Mouse (Mus musculus): ENCODE results near the gene Prima1.

Prima1 gene

DNA sequence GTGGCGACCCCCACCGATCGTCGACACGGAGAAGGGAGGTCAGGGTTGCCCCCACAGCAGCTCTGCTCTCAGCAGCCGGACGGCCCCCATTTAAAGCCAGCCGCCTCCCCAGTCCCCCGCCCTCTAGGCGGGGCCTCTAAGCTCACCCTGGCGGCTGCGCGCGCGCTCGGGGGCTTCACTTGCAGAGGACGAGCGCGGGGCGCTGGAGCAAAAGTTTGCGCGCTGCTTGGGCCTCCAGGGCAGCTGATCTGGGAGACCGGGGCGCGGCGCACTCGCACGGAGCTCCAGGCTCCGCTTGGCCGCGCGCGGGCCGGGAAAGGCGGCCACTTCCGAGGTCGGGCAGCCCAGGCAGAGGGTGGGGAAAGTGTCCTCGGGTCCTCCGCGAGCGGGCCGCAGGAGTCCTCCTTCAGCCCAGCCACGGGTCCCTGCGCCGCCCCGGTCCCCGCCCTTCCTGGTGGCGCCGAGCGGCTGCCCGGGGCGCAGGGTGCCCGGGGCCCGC lies at the start of gene Prima1:
Gene Prima1, minus strand, starts transcription at position 68 of the 499 bp plus-strand sequence.
- DNase-seq (ENCODE audit: low spot score), result no peak

DNA sequence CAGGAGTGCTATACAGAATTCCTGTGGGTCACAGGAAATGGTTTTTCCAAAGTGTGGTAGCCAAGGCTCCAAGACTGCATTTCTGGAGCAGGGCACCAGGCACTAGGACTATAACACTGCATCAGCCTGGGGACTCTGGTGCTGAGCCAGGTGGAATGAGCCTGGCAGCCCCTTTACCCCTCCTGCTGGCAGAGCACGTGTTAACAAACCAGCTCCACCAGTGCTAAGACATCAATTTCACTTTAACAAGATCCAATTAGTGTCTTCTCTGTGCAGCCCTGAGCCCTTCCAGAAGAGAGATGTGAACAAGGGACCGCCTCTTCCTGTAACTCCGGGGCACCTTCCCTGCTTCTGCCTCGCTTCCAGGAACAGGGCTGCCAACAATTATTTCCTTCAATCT lies 45.3 kb upstream of the Prima1 start:
- no peak for DNase-seq (ENCODE audit: low spot score)

DNA sequence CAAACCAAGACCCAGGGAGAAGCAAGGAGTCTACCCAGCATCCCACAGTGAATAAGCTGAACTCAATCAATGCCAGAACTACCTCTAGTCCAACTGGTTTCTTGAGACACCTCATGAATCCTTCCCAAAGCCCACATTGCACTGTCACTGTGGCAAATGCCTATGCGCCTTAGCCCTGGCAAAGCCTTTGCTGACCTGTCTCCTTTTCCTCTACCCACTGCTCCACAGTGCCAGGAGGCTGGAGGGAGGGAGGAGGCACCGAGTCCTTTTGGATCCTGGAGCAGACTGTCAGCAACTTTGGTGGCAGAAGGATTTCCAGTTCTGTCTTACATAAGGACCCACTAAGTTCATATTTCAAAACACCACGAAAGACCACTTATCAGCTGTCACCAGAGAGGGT lies 41.5 kb upstream of the Prima1 start:
- DNase-seq (ENCODE audit: low spot score), result no peak

DNA sequence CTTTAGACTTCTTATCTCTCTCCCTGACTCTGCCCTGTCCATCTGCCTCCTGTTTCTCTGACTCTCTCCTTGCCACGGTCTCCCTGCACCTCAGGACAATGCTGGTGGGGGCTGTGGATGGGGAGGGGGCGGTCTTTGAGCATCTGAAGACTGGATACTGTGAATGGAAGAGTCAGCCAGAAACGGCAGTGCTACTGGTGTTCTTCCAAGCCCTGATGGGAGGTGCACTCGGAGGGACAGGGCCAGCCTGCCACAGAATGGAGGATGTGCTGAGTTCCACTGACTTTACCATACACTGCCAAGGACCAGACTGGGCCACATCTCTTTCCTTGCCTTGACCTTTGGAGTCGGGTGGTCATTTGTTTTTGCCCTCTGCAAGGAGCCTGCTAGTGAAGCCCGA lies 41.0 kb upstream of the Prima1 start:
- no peak for DNase-seq (ENCODE audit: low spot score)

DNA sequence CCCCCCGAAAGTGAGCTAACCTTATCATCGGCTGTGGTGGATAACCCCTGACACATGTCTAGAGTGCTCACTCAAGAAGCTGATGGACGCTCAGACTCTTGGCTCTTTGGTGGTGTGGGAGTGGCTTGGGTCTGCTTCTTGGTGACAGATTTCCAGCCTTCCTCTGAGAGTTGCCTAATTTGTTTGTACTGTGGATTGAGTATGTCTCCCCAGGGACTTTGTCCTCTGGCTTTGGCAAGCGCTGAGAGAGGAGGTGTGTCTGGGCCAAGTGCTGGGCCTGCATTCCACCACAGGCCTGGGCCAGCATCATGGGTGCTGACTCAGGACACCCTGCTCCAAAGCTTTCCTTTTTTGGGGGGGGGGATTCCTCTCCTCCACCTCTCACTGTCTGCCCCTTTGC lies 40.0 kb upstream of the Prima1 start:
- no peak for DNase-seq (ENCODE audit: low spot score)

DNA sequence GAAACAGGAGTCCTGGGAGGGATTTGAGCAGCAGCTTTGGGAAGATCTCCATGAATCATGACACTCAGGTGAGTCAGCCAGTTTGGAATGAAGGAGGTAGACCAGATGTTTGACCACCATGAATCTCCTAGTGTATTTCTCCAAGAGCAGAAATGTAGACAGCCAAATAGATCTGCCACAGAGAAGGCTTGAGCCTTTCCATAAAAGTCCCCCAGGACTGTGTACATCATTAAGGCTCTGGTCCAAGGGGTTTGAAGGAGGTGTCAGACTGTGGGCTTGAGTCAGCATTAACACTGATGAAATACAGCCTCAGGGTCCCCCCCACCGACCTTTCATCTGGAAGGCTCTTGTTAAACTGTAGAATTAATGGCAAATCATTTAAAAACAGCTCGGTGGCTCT lies 39.5 kb upstream of the Prima1 start:
- DNase-seq (ENCODE audit: low spot score), result no peak

DNA sequence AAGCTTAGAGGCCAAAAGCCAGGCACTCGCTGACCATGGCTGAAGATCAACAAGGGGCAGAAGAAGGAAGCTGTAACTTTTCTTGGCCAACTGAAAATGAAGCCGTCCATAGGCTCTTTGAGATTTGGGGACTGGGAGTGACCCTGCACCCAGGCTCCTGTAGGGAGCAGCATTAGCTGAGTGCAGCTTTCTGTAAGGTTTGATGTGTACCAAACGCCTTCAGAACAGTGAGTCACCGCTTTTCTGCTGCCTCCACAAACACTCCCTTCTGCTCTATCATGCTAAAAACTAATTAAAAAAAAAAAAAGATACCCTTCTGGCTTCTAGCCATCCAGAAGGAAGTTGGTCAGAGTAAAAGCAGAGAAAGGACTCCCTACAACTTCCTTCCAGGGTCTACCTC lies 34.5 kb upstream of the Prima1 start:
- DNase-seq (ENCODE audit: low spot score), result no peak

DNA sequence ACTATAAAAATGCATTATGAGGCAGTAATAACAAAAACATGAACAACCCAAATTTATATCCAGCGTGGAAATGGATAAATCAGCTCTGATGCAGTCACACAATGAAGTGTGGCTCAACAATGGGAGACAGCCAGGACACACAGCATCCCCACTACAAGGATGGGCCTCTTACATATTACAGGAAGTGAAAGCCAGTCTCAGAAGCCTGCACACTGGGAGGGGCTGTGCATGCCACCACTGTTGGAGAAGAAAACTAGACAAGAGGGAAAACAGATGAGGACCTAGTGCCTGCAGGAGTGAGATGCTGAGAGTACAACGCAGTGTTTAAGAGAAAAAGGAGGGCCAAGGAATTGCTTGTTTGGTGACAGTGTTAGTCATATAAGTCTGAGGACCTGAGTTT lies 31.8 kb upstream of the Prima1 start:
- DNase-seq (ENCODE audit: low spot score), result no peak

DNA sequence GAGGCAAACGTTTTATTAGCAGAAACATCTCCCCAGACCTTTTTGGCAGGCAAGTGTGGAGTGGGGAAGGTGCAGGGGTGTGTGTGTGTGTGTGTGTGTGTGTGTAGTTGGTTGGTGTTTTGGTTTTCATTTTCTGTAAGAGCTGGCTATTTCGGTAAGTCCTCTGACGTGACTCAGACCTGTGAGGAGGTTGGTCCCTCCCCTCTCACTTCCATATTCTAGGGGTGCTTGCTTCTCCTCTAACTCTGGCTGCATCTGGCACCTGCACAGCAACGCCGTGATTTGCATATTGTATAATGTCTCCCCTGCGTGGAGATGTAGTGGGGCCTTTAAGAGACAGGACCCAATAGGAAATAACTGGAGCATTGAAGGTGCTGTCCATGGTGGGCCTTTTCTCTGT lies 31.1 kb upstream of the Prima1 start:
- DNase-seq (ENCODE audit: low spot score), result no peak

DNA sequence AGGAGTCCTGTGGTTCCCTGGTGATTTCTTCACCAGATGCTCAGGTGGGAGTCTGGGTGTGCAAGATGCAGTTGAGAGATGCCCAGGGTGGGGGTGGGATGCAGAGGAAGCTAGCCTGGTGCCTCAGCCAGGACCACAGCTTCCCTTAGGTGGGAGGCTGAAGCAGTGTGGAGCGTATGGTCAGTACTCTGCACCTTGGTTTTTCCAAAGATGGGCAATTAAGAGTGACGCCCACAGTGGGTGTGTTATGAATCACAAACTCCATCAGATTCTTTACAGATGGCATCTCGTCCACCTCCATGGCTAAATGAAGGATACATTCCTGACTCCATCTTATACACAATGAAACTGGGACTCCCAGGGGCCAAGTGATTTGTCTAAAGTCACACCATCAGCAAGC lies 30.2 kb upstream of the Prima1 start:
- DNase-seq (ENCODE audit: low spot score), result no peak

DNA sequence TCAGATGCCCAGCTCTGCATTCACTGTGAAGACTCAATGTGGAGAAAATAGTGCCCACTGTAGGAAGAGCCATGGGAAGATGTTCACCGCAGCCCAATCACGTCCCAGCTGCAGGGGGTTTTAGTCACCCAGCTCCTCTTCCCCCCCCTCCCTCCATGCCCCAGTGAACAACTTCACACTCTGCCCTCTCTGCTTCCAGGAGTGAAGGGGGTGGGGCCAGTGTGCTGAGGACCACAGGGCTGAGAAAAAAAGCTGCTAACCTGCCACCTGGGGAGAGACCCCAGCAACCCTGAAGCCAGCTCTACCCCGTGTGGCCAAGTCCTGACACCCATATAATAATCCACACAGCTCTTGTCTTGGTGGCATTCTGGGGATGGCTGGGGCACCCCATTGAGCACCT lies 24.7 kb upstream of the Prima1 start:
- DNase-seq (ENCODE audit: low spot score), result no peak

DNA sequence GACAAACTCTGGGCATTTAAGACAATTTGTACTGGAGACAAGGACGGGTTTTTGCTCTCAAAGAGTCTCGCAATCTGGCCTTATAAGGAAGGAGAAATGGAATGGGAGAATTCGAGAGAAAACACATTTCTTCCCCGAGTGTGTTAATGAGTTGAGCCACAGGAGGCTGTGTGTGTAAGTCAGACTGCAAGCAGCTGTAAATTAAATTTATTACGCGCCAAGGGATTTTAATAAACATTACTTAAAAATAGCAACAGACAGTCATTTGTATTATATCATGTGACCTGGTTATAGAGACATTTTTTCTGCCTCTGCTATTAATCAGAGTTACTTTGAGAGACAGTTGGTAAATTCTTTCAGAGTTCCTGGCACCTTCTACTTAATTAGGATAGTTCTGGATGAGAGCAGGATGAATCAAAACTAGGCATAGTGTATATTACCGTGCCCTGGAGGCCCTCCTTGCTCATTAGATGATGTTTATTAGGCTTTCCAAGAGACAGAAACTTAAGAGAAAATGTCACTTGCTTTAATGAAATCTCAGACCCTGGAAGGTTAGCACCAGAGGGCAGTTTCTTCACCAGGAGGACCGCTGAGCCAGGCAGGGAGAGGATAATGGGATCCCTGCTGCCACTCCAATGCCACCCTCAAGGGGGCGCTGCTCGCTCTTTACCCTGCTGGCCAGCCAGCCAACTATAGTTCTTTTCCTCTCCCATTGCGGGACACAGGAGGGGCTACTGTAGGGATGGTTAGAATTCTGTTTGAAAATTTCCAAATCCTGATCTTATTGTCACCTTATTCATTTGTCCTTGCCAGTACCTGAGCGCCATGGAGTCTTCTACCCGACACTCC lies 20.3 kb upstream of the Prima1 start:
- DNase-seq (ENCODE audit: low spot score), result no peak

DNA sequence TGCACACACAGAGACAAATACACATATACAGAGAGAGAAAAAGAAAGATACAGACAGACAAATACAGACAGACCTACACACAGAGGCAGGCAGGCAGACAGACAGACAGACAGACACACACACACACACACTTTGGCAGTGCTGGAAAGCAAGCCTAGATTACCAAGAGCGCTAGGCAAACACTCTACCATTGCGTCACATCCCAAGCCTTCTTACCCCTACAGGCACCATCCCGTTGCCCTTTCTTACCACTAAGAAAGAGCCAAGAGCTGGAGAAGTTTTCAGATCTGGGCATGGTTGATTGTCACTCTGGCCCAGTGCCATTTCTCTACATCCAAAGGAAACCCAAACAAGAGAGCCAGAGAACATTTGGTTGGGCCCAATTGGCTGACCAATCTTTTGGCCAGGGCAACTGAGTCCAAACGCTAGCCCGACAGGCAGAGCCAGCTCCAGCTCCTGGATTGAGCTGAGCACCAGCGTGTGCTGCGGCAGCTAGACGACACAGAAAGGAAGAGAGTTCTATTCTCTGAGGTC lies 11.0 kb upstream of the Prima1 start:
- DNase-seq (ENCODE audit: low spot score), result no peak

DNA sequence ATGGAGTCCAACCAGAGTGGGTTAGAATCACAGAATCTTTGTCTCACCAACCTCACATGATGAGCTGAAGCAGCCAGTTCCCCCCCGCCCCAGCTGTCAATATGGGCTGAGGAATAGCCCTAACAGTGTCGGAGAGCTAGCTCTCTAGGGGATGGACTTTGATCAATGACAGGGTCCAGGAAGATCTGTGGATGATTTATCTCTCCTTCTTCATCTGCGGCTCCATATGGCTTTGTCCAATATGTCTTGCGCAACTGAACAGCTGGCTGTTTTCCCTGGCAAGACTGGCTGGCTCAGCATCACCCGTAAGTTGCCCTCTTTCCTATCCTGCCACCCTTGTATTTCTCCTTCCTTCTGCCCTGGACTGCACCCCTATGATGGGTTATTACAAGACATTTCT lies 9.2 kb upstream of the Prima1 start:
- no peak for DNase-seq (ENCODE audit: low spot score)

DNA sequence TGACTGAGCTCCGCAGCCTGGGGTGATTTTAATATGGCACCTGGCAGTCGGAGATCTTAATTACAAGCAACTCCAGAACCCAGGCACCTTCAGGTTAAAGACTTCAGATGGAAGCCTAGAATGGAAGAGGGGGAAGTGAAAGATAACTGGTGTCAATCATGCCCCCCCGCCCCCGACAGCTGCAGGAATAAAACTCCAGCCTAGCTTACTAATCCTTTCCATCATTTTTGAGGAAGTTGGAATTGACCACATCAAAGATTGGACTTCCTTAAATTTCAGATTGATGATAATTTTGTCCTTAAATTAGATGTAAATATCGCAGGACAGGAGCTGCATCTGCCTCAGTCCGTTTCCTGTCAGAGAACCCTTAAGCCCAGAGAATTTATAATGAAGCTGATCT lies 8.4 kb upstream of the Prima1 start:
- DNase-seq (ENCODE audit: low spot score), result no peak

DNA sequence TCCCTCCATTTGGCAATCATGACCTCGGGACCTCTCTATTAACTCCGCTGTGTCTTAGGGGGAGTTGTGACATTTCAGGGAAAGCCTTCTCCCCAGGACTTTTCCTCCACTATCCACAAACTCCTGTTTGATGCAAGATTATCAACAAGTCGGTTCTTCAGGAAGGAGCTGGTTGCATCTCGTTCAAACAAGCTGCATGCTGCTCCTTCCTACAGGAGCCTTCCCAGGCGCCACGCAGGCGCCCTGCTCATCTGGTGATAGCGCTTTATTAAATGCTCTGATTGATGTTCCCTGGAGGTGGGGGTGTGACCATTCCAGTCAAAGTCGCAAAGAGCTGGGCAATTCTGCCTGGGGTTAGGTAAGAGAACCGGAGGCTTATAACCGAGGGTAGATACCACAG lies 1.1 kb upstream of the Prima1 start:
- DNase-seq (ENCODE audit: low spot score), result no peak

DNA sequence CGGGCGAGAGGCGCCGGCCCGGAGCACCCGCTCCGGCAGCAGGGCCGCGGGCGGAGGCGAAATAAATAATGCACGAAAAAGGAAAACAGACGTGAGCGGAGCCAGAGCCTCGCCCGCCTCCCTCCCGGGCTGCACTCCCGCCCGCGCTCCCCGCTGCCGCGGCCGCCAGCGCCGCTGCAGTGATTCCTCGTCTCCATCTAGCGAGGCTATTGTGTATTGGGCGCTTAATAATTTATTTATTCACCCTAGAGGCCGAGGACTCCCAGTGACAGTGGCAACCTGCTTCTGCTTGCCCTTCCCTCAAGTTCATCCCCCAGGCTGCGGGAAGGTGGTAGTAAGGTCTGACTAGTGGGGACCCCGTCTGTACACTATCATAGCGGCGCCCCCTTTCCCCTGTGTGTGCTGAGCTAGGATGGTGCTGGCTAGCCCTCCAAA lies 658 bp upstream of the Prima1 start:
- no peak for DNase-seq (ENCODE audit: low spot score)

DNA sequence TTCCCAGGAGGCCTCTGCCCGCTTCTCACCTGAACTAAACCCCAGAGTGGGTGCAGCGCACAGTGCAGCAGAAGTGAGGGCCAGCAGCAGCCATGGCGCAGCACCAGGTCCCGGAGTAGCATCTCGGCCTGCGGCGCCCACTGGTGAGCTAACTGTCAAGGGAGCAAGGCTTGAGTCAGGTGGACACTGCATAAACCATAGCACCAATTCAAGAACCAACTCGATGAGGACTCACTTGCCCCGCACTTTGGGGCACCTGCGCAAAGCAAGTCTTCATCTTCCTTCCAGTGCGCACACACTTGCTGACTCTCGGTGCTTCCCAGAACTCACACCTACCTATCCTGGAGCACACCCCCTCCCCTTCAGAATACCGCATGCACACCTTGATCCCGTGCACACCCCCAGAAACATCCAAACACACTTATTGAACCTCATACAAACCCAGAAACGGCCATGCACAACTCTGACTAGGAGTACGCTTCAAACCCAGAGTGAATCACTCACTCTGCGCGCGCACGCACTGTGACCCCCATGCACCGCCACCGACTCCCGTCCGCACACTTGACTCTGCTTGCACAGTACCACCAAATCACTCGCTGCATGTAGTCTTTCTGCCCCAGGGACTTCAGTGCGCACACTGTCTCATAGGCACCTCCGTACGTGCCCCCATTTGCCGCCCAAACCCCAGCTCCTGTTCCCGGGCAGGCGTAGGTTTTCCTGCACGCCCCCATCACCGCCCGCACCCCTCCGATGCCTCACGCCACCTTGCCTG lies 453 bp downstream of the Prima1 start:
- DNase-seq (ENCODE audit: low spot score), result no peak

DNA sequence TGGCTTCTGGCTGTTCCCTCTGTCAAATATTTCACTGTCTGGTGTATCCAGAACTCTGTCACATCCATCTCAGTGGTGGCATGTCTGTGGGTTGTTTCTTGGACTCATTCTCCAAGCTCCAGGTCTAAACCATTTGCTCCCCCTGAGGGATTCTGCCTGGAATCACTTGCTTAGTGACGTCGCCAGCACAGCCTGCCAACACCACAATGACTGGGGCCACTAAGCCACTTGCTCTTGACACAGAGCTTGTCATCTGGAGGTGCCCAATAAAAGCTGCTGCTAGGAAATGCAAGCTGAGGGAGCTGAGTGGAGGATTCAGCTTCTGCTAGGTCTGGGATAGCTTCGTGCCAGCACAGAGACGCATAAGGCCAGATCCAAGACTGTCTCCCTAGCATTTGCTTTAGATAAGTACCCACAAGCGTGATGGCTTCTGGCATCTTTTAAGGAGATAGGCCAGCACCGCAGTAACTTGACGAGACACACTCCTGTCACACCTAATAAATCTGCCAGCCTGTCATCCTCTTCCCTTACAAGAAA lies 3.0 kb downstream of the Prima1 start:
- DNase-seq (ENCODE audit: low spot score), result no peak

DNA sequence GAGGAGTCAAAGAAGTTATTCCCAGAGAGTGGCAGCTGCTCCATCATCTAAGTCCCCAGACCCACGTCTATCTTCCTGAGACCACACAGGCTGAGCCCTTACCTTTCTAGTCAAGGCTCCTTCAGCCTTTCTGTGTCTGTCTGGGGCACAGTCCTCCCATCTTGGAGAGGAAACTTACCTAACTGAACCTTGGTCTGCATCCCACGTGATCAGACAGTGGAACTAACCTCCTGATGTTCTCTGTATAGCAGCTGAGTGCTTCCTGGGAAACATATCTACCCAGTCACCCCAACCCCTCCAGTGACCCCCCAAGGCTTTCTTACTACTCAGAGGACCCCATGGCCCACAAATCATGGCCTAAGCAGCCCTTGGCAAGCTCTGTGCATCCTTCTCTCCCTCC lies 6.1 kb downstream of the Prima1 start:
- no peak for DNase-seq (ENCODE audit: low spot score)

DNA sequence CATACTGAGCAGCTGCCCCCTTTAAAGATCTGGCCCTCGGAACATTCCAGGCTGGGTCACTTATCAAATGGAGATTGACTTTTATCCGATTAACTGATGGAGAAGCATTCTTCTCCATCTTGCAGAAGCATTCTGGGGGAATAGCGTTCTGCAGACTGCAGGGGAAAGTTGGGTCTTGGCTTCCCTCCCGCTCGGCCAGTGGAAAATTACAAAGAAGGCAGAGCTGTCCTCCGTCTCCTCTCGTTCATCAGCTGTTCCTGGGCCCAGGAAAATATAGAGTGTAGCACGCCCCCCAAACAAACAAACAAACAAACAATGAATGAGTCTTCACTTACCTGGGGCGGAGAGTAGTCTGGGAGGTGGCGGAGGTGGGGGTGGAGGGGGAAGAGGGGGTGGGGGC lies 6.7 kb downstream of the Prima1 start:
- DNase-seq (ENCODE audit: low spot score), result no peak

DNA sequence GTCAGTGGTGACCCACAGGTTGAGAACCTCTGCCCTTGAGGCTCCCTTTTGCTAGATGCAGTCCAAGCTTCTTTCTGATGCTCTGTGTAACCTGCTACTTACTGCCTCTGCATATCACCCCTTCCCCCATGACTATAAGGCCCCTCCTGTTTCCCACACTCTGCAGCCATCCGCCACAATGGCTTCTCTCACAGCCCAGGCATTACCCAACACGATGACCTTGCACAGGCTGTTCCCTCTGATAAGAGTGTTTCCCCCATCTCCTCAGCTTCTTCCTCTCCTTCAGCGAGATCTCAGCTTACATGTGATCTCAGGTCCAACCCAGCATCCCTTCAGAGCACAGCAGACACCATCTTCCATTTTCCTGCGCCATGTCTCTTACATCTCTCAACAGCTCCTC lies 12.9 kb downstream of the Prima1 start:
- DNase-seq (ENCODE audit: low spot score), result no peak

DNA sequence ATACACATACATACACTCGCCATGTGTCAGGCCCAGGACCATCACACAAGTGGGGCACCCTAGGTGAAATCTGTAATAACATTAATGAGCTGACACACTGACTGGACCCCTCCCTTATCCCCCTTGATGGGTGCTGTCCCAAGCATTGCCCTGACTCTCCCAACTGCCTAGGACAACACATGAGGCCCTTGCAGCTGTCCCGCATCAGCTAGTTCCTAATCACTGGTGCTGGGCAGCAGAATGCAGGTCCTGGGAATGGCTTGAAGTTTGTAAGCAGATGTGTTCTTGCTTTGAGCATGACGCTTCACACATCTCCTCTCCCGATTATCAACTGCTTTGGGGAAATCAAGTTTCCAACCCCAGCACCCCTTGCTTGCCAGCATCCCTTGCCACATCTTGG lies 15.8 kb downstream of the Prima1 start:
- no peak for DNase-seq (ENCODE audit: low spot score)
